Mouse (Mus musculus) megakaryocyte progenitor cell, adult 5-6 weeks (primary cell): Measurements from ENCODE around the gene St8sia4. TPM values are rescaled to one million over a fixed set of nuclear protein-coding genes. Genes with fewer than 3 reads are reported as not detected.
A peak's percentile ranks its signal among the peaks of the same experiment; 100 is the strongest.
"Not testable (repeated sequence)": the region's sequence is repeated elsewhere in the genome, so short reads cannot be mapped to it uniquely, and the experiment has no call there.

Source experiments
- ATAC-seq: replicated peaks from 2 replicates; pipeline ENCODE4 v1.8.0; 2016; ENCODE audit warnings: mild to moderate bottlenecking, moderate TSS enrichment, inconsistent platforms; ENCODE audit not compliant: poor library complexity
- total RNA-seq, 2 experiments: library from RNA; stranded (forward) in 1 of 2; stranded (reverse) in 1 of 2; fragments of 157-497, 149-512 nt in 1 of 2; fragments of 200-1000 nt in 1 of 2; gene quantifications; 2 replicates each; pipeline versions ENCODE4 v1.2.3 to v1.2.4; 2015 to 2017

St8sia4 gene
- total RNA-seq, 2 experiments from 2014 or later: 94.2 to 95.9 TPM

- ATAC-seq: peak; percentile 94
Measured at GRCm38 (mm10) chr1:95598108-95598507, 69.3 kb downstream of the St8sia4 start.

- ATAC-seq: peak; percentile 60
Measured at GRCm38 (mm10) chr1:95596825-95597224, 70.5 kb downstream of the St8sia4 start.

DNA sequence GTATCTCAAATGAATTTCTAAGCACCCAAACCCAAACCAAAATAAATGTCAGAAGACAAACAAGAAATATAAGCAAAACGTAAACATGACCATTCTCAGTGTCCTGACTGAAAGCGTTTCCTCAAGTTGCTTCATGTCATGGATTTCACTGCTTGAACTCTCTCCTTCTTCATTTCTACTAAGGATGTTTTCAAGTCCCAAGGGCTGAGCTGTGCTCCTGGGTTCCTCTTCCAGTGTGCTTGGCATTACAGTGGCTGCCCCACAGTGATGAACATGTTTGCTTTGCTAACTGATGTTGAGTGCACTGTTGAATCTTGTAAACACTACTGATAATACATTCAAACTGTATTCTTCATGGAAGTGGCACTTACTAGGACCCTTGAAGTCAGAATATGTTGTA is 76.3 kb downstream of the St8sia4 start:
- peak; percentile 59 for ATAC-seq

DNA sequence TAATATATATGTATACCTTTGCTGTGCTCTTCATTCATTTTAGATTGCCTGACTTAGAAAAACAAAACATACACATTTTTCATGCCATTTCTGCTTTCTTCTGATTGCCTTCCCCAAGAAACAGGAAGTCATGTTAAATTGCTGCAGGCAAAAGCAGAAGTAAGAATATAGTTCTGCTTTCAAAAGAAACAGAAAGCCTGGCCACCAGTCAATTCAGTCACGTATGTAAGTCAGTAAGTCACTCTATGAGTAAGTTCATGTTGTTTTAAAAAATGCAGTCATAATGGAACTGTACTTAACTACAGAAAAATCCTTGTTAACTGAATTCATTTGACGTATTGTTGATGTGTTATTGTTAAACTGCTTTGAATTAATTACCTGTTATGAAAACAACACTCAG is 77.3 kb downstream of the St8sia4 start:
- peak; percentile 93 for ATAC-seq

DNA sequence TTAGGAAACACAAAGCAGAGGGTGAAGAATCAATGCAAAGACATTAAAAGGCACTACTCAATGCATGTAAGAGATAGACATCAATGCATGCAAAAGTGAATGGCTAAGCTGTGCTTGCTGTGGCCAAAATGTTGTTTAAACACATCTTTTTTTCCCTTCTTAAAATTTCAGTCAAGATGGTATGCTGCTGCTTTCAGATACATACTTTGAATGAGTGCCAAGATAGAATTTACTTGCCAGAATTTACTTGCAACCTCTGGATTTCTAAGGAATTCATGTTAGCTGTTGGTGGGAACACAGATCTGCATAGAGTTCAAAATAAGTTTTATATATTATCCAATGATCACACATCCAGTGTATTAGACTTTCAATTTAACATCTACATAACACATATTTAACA is 77.9 kb downstream of the St8sia4 start:
- ATAC-seq: no peak

- no peak for ATAC-seq
Measured at GRCm38 (mm10) chr1:95583310-95583709, 84.1 kb downstream of the St8sia4 start.

DNA sequence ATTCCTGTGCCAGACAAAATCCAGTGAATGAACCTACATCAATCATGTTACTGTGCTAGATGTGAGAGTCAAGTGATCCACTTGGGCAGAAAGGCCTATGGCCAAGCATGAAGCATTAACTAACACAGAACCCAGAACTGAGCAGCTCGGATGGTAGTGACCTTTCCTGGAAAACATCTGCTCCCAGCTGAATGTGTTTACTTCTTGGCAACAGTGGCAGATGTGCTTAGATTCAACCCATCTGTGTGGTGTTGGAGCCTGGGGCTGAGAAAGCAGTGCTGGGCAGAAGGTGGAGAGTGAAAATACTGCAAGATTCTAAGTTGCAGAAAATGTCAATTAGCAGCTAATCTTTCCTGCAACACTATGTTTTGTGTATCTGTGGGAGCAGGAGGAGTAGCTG is 85.1 kb downstream of the St8sia4 start:
- no peak for ATAC-seq

GRCm38 (mm10) chr1:95572619-95573540 is 94.5 kb downstream of the St8sia4 start:
- ATAC-seq: peak; percentile 86

DNA sequence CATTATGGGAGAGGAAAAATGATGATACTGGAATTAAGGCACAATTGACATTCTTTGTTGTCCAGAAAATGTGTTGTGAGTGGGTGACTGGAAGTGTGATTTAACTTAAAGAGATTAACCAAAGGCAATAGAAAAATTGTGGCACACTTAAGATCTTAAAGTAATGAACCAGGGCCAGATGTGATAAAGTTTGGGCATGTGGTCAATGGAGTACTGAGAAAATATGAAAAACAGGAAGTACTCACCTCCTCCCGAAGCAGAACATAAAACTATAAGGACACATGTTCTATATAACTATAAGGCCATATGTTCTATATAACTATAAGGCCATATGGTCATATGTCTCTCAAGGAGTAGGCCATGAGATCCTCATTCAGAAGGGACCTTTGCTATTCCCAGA is 96.3 kb downstream of the St8sia4 start:
- peak; percentile 36 for ATAC-seq

DNA sequence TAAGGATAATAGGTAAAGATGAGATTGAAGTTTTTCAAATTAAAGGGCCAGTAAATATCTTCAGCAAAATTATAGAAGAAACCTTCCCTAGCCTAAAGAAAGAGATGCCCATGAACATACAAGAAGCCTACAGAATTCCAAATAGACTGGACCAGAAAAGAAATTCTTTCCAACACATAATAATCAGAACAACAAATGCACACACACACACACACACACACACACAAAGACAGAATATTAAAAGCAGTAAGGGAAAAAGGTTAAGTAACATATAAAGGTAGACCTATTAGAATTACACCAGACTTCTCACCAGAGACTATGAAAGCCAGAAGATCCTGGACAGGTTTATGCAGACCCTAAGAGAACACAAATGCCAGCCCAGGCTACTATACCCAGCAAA is 112.8 kb downstream of the St8sia4 start:
- not testable (repeated sequence) for ATAC-seq

GRCm38 (mm10) chr1:95541460-95541859 is 125.9 kb downstream of the St8sia4 start:
- no peak for ATAC-seq
